Mouse (Mus musculus) heart, postnatal 0 days (tissue): Measurements from ENCODE around the gene Pik3r6. TPM values are rescaled to one million over a fixed set of nuclear protein-coding genes. Genes with fewer than 3 reads are reported as not detected.

Experiments used
- ATAC-seq: fragments of 200-750 bp; cut with Nextera tagmentation; 2 replicates; pipeline ENCODE4 v1.8.0; 2017; ENCODE audit warnings: low read depth, moderate number of reproducible peaks, moderate library complexity; ENCODE audit not compliant: insufficient read depth
- DNase-seq: peaks from one replicate; pipeline ENCODE4 v3.0.0-alpha.2; 2016; ENCODE audit warnings: low spot score
- H3K27ac ChIP-seq: fragments of 300-500 bp; sonication (generic); 2 replicates; pipeline ENCODE4 v1.5.1; 2014; ENCODE audit warnings: low read depth, mild to moderate bottlenecking
- H3K27me3 ChIP-seq: fragments of 300-500 bp; sonication (generic); 2 replicates; pipeline ENCODE4 v1.6.1; 2014; ENCODE audit warnings: low read length, mixed read lengths; ENCODE audit not compliant: control insufficient read depth, insufficient read depth
- H3K36me3 ChIP-seq: fragments of 300-500 bp; sonication (generic); replicated peaks from 2 replicates; pipeline ENCODE4 v1.6.1; 2014; ENCODE audit warnings: low read length, mixed read lengths; ENCODE audit not compliant: control insufficient read depth, insufficient read depth
- H3K4me1 ChIP-seq: fragments of 300-500 bp; sonication (generic); 2 replicates; pipeline ENCODE4 v1.6.1; 2014; ENCODE audit warnings: antibody characterized with exemption; ENCODE audit not compliant: control insufficient read depth, insufficient read depth
- H3K4me2 ChIP-seq: fragments of 300-500 bp; sonication (generic); 2 replicates; pipeline ENCODE4 v1.6.1; 2014; ENCODE audit warnings: low read depth, mild to moderate bottlenecking, low read length, moderate library complexity
- H3K4me3 ChIP-seq: fragments of 300-500 bp; sonication (generic); 2 replicates; pipeline ENCODE4 v1.5.1; 2014; ENCODE audit warnings: low read depth, low read length
- H3K9ac ChIP-seq: fragments of 300-500 bp; sonication (generic); replicated peaks from 2 replicates; pipeline ENCODE4 v1.6.1; 2014; ENCODE audit warnings: low read depth, low read length, mixed read lengths
- H3K9me3 ChIP-seq: fragments of 300-500 bp; sonication (generic); replicated peaks from 2 replicates; pipeline ENCODE4 v1.6.1; 2016; ENCODE audit warnings: low read length; ENCODE audit not compliant: control insufficient read depth
- CTCF ChIP-seq: IDR thresholded peaks from 2 replicates; pipeline ENCODE4 v1.5.1; 2016; ENCODE audit warnings: antibody characterized with exemption, control low read depth, low read depth
- EP300 ChIP-seq: IDR thresholded peaks from 2 replicates; pipeline ENCODE4 v1.6.1; 2016; ENCODE audit warnings: antibody characterized with exemption, low read depth
- WGBS: fragments of 180-500 bp; shearing (Covaris S2); extraction: QIAGEN DNeasy Blood & Tissue Kit; methylation state at CpG from one replicate; pipeline ENCODE4 v1.1.7; 2014; 5-methylcytosine and 5-hydroxymethylcytosine counted together
- polyA plus RNA-seq: library from polyadenylated mRNA; unstranded; fragments of >200 nt; fragmentation: Nextera tagmentation; extraction: Ambion mirVana; gene quantifications from 2 replicates; pipeline ENCODE4 v1.2.1, GENCODE M21; 2015
- total RNA-seq: library from RNA; depleted of rRNA; stranded (reverse); fragments of >200 nt; gene quantifications from 2 replicates; pipeline ENCODE4 v1.2.3, GENCODE M21; 2014; ENCODE audit warnings: low replicate concordance

Gene Pik3r6
- total and polyA plus RNA-seq, 2 experiments from 2014 or later = 5.0 to 8.8 TPM

- no peak overlapping the region for H3K4me3 ChIP-seq
- H3K9me3 ChIP-seq = no peaks in the 10 kb centered on the region
- DNase-seq (no peak), ATAC-seq (no peak)
- no peaks in the 10 kb centered on the region for H3K27me3 ChIP-seq
- TF ChIP-seq EP300 (no peak), CTCF (no peak)
- H3K4me2 ChIP-seq = no peak overlapping the region
- no peak overlapping the region for H3K27ac ChIP-seq
- no peaks in the 10 kb centered on the region for H3K4me1 ChIP-seq
- WGBS = 31% methylated on average over 4 of the region's 4 CpGs
- no peak overlapping the region for H3K9ac ChIP-seq
- H3K36me3 ChIP-seq = 0 out of 2 replicates have a peak, but pooled peaks cover 4% of the 10 kb centered on the region
Observed at GRCm38 (mm10) chr11:68536026-68536425, 33.2 kb downstream of the Pik3r6 start.

DNA sequence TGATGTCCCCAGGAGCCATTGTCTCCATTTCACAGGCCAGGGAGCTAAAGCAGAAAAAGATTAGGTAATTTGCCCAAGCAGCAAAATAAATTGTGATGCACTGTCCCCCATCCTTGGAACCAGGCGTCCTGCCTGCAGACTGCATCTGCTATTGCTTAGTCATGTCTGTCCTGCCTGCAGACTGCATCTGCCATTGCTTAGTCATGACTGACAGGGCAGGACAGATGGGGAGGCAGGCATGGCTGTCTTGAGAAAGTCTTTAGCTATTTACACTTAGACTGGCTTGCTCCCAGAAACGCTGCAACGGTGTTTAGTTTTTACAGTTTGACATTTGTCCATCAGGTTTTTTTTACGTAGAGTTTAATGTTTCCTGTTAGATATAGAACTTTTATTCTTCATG, 33.6 kb downstream of the Pik3r6 start:
- Histone ChIP-seq H3K4me2 (no peak overlapping the region), H3K9ac (no peak overlapping the region), H3K4me3 (no peak overlapping the region), H3K9me3 (no peaks in the 10 kb centered on the region), H3K27me3 (no peaks in the 10 kb centered on the region), H3K27ac (no peak overlapping the region), H3K4me1 (no peaks in the 10 kb centered on the region), H3K36me3 (0 out of 2 replicates have a peak, but pooled peaks cover 4% of the 10 kb centered on the region)
- 63% methylated on average over 4 of the region's 4 CpGs for WGBS
- DNase-seq (no peak), ATAC-seq (no peak)
- no peak for TF ChIP-seq CTCF
- no peak for TF ChIP-seq EP300

- Histone ChIP-seq H3K9me3 (no peaks in the 10 kb centered on the region), H3K4me2 (no peak overlapping the region), H3K36me3 (no peaks in the 10 kb centered on the region), H3K4me1 (no peaks in the 10 kb centered on the region), H3K27ac (no peak overlapping the region), H3K9ac (no peak overlapping the region), H3K27me3 (no peaks in the 10 kb centered on the region), H3K4me3 (no peak overlapping the region)
- WGBS = 58% methylated on average over 5 of the region's 5 CpGs
- no peak for ATAC-seq
- DNase-seq = no peak
- no peak for TF ChIP-seq CTCF
Observed at GRCm38 (mm10) chr11:68539621-68540020, 36.8 kb downstream of the Pik3r6 start.

DNA sequence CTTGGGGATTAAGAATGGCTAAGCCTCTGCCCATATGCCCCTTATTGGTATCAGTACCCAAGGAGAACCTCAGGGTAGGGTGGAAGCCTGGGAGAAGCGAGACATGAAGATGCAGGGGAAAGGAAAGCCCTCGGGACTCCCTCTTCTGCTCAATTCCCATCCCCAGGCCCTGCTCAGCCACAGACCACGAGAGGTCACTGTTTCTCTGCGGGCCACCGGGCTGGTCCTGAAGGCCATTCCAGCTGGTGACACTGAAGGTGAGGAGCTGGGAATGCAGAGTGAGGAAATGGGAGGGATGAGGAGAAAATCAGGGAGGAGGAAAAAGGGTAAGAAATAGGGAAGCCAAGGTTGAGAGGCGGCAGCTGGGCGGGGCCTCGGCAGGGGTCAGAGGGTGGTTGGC, 41.7 kb downstream of the Pik3r6 start:
- TF ChIP-seq EP300 (no peak), CTCF (peak; percentile 81)
- Histone ChIP-seq H3K4me1 (peaks cover 11% of the 10 kb centered on the region), H3K4me2 (0 out of 2 replicates have a peak overlapping the region, but pooled peaks have one; percentile 0), H3K4me3 (no peak overlapping the region), H3K9me3 (no peaks in the 10 kb centered on the region), H3K36me3 (no peaks in the 10 kb centered on the region), H3K27ac (peak overlapping the region; percentile 69), H3K27me3 (no peaks in the 10 kb centered on the region), H3K9ac (no peak overlapping the region)
- DNase-seq = peak; percentile 45
- peak; percentile 63; the same call in 1 of the 2 replicates for ATAC-seq
- 14% methylated on average over 8 of the region's 8 CpGs for WGBS

DNA sequence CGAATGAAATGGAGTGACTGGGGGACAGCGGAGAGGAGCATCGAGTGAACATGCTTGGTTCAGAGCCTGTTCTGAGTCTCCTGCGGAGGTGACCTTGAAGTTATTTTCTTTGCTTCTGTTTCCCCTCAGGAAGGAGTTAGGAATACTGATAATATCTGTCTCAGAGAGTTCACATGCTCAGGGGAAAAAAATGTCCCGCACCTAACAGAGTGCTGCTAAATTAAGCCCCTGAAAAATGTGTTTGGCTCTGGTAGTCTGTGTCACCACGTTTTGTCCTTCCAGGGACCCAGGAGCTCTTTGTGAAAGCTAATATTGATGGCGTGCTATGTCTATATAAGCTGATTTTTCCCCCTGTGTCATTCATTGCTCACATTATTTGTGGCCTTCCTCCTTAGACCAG, 42.4 kb downstream of the Pik3r6 start:
- no peaks in the 10 kb centered on the region for H3K9me3 ChIP-seq
- no peaks in the 10 kb centered on the region for H3K36me3 ChIP-seq
- DNase-seq = peak; percentile 52
- no peaks in the 10 kb centered on the region for H3K27me3 ChIP-seq
- peak overlapping the region; percentile 69 for H3K27ac ChIP-seq
- WGBS = 24% methylated on average over 7 of the region's 7 CpGs
- no peak overlapping the region; the same call in 1 of the 2 replicates for H3K9ac ChIP-seq
- H3K4me2 ChIP-seq = no peak overlapping the region
- ATAC-seq = peak; percentile 59
- H3K4me1 ChIP-seq = peaks cover 11% of the 10 kb centered on the region
- no peak overlapping the region for H3K4me3 ChIP-seq
- TF ChIP-seq EP300 (no peak), CTCF (no peak)

DNA sequence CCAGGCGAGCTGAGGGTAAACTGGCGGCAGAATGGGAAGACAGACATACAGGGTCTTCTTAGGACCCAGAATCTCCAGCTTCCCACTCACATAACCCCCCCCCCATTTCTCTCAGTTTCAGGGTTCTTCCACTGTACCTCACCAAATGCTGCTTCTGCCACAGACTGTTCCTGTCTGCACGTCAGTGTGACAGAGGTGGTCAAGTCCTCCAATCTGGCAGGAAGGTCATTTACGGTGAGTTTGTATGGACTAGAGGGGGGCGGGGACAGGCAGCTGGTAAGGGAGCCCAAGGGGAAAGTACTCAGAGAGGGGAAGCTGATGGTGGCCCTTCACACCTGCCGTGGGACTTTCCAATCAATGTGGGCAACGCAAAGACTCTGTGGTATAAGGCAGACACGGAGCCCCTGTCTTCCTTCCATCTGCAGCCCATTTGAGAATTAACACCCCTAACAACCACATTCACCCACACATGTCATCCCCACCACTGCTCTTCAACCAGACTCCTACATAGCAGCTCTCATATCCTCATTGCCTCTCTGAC, 42.9 kb downstream of the Pik3r6 start:
- H3K9ac ChIP-seq = no peak overlapping the region; the same call in 1 of the 2 replicates
- H3K27me3 ChIP-seq = no peaks in the 10 kb centered on the region
- H3K4me2 ChIP-seq = no peak overlapping the region
- peak; percentile 64 for ATAC-seq
- H3K27ac ChIP-seq = peak overlapping the region; percentile 69
- WGBS = 69% methylated on average over 8 of the region's 8 CpGs
- H3K4me1 ChIP-seq = peaks cover 11% of the 10 kb centered on the region
- DNase-seq = no peak
- TF ChIP-seq CTCF (no peak), EP300 (no peak)
- H3K36me3 ChIP-seq = no peaks in the 10 kb centered on the region
- no peak overlapping the region for H3K4me3 ChIP-seq
- H3K9me3 ChIP-seq = no peaks in the 10 kb centered on the region
